Mouse (Mus musculus): ENCODE results near the gene Hoxa3. TPM values are rescaled to one million over a fixed set of nuclear protein-coding genes. Genes with fewer than 3 reads are reported as not detected.

Hoxa3 gene
- polyA plus RNA-seq, 1 experiment from 2014 or later, result 0.52 TPM

DNA sequence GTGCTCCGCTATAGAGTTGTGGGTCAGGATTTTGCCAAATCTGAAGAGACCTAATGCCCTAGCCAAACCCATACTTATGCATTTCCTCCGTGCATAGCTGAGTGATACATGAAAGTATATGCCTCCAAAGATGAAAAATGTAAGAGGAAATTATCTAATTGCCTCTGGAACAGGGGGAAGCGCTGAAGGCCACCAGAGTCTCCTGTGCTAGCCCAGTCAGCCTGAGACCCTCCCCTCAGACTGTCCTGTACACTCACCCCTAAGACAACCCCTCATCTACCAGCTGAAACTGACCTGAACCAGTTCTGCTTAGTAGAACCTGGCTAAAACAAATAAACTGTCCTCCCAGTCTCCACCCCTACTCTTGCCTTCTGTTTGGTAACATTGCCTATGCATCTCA is 32.4 kb downstream of the Hoxa3 start:
- H3K9ac ChIP-seq, result no peak overlapping the region
- peaks cover 100% of the 10 kb centered on the region for H3K27me3 ChIP-seq
- WGBS, result 2% methylated on average over 3 of the region's 3 CpGs
- ATAC-seq (ENCODE audit: insufficient number of reproducible peaks, insufficient read depth, low FRiP score, low TSS enrichment, low read depth), result no peak
- no peaks in the 10 kb centered on the region for H3K36me3 ChIP-seq
- H3K27ac ChIP-seq, result no peak overlapping the region
- H3K4me1 ChIP-seq, result no peaks in the 10 kb centered on the region
- no peaks in the 10 kb centered on the region for H3K9me3 ChIP-seq
- H3K4me2 ChIP-seq, result no peak overlapping the region
- no peak overlapping the region for H3K4me3 ChIP-seq

DNA sequence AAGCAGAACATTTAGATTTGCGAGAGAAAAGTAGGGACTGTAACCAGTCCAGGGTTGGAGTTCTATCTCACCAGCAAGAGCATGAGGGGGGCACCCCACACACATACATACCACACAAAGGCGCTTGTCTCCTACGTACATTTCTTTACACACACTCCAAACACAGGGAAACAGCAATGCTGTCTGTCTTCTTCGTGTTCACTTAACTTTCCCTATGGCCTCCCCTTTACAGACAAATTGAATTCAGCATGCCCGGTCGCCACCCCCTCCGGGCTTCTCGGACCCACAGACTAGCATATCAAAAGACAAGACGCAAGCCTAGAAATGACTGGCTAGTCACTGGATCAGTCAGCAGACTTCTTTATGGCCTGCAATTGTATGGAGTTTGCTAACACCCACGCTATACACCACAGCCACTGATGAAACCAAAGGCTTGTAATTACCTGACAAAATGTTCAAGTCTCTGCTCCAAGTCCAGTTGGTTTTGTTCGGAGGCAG is 32.9 kb downstream of the Hoxa3 start:
- peaks cover 100% of the 10 kb centered on the region for H3K27me3 ChIP-seq

DNA sequence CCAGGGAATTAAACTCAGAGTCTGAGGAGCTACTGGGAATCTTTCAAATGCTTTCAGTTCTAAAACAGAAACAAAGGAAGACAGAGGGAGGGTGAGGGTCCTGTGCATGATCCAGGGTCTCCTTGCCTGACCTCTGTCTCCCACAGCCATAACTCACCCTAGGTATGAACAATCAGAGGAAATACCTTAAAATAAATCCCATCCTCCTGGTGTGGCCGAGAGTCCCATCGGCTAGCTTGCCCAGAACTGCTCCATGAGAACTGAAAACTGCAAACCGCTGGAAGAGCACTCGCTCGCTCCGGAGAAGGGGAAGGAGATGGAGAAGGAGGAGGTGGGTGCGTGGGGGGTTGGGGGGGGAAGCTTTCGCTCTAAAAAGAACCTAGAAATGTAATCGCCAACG is 33.4 kb downstream of the Hoxa3 start:
- H3K27me3 ChIP-seq, result peaks cover 100% of the 10 kb centered on the region
- no peaks in the 10 kb centered on the region for H3K4me1 ChIP-seq
- H3K9me3 ChIP-seq, result no peaks in the 10 kb centered on the region
- H3K4me3 ChIP-seq, result no peak overlapping the region
- no peak overlapping the region for H3K9ac ChIP-seq
- H3K4me2 ChIP-seq, result no peak overlapping the region
- no peaks in the 10 kb centered on the region for H3K36me3 ChIP-seq
- no peak for ATAC-seq (ENCODE audit: insufficient number of reproducible peaks, insufficient read depth, low FRiP score, low TSS enrichment, low read depth)
- WGBS, result 2% methylated on average over 10 of the region's 10 CpGs
- H3K27ac ChIP-seq, result no peak overlapping the region

More for the DNA sequence above, 32.9 kb downstream of the Hoxa3 start:
- Histone ChIP-seq H3K36me3 (no peaks in the 10 kb centered on the region), H3K4me1 (no peaks in the 10 kb centered on the region), H3K4me3 (no peak overlapping the region), H3K4me2 (no peak overlapping the region), H3K9ac (no peak overlapping the region), H3K27ac (no peak overlapping the region), H3K9me3 (no peaks in the 10 kb centered on the region)
- ATAC-seq (ENCODE audit: insufficient number of reproducible peaks, insufficient read depth, low FRiP score, low TSS enrichment, low read depth), result no peak
- 1% methylated on average over 11 of the region's 11 CpGs for WGBS

DNA sequence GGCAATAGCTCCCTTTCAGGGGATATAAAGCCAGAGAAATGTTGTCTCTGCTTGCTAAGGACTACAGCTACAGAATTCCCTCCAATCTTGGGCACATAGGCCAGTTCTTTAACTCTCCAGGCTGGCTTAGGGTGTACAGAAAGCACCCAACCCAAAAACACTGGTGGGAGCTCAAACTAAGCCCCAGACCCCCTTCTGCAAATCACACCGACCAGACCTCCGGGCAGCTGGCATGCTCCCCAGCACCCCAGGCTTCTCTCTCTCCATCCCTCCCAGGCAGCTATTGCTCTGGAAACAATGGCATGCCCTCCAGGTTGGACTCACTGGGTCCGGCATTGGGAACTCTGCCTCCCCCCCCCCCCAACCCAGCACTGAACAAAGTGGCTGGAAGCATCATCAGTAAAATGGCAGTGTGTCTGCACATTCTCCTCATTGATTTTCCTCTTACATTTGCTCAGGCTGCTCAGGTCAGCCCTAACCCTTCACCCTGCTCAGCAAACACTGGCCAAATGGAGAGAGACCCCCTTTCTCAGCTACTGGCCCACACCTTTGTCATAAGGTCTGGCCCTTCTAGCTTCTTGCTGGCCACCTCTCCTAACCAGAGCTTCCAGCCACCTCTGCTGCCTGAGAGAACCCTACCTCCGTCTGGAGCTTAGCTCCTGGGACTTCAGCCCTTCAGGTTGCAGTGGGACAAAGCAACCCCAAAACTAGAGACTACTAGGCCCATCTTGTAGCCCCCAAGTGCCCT is 34.0 kb downstream of the Hoxa3 start:
- Histone ChIP-seq H3K9me3 (no peaks in the 10 kb centered on the region), H3K27ac (no peak overlapping the region), H3K27me3 (peaks cover 99% of the 10 kb centered on the region), H3K9ac (no peak overlapping the region), H3K36me3 (no peaks in the 10 kb centered on the region), H3K4me1 (no peaks in the 10 kb centered on the region), H3K4me2 (no peak overlapping the region), H3K4me3 (no peak overlapping the region)
- WGBS, result 0% methylated on average over 4 of the region's 4 CpGs
- ATAC-seq (ENCODE audit: insufficient number of reproducible peaks, insufficient read depth, low FRiP score, low TSS enrichment, low read depth), result no peak

DNA sequence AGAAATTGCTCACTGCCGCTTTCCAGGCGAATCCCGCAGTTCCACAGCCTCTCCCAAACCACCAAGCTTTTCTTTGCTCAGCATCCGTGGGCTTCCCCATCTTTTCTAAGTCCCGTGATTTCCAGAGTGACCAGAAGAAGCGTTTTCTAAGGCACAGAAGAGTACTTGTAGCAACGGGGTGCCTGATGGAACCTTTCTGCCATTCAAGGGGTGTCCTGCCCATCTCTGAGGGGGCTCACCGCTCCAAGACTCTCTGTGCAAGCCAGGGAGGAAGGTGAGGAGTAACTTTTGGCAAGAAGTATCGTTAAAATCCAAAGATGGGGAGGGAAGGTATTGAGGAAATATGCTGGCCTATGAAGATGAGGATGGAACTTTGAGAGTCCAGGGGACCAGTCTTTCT is 35.3 kb downstream of the Hoxa3 start:
- no peak overlapping the region for H3K27ac ChIP-seq
- ATAC-seq (ENCODE audit: insufficient number of reproducible peaks, insufficient read depth, low FRiP score, low TSS enrichment, low read depth), result no peak
- 1% methylated on average over 9 of the region's 9 CpGs for WGBS
- H3K4me1 ChIP-seq, result peaks cover 1% of the 10 kb centered on the region; the same call in 1 of the 2 replicates
- H3K9ac ChIP-seq, result no peak overlapping the region
- no peaks in the 10 kb centered on the region for H3K36me3 ChIP-seq
- H3K4me2 ChIP-seq, result no peak overlapping the region
- no peak overlapping the region for H3K4me3 ChIP-seq
- peaks cover 99% of the 10 kb centered on the region for H3K27me3 ChIP-seq
- no peaks in the 10 kb centered on the region for H3K9me3 ChIP-seq

DNA sequence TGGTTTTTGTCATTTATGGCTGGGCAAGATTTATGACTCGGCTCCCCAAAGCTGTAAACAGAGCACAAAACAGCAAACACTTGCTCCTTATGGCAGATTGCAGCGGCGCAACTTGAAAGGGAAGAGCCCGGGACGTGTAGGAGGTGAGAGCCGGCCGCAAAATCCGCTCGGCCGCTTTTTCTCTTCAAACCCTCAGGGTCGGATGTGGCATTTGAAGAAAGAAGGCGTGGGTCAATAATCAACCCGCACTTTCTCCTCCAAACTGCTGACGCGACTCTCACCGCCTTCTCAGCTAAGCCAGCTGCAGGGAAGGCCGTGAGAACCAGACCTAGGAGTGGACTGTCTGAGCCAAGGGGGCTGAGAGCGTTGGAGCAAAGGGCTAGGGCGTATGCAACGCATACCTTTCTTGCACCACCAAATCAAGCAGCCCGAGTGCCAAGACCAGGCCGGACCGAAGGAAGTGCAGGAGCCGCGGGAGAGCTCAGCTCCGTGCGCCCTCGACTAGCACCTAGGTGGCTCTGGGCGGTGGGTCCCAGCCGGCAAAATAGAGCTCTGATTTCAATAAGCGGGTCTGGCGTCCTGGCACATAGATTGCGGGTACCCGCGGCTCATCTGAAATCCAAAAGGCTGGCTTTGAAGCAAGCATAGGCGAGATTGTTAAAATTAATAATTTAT is 35.9 kb downstream of the Hoxa3 start, which contains the start of gene 5730596B20Rik:
TSS of gene 5730596B20Rik (plus strand) at position 438 of the 675 bp plus-strand sequence.
- H3K4me1 ChIP-seq, result peaks cover 7% of the 10 kb centered on the region
- no peak within 1 kb of the TSS for H3K9ac ChIP-seq

DNA sequence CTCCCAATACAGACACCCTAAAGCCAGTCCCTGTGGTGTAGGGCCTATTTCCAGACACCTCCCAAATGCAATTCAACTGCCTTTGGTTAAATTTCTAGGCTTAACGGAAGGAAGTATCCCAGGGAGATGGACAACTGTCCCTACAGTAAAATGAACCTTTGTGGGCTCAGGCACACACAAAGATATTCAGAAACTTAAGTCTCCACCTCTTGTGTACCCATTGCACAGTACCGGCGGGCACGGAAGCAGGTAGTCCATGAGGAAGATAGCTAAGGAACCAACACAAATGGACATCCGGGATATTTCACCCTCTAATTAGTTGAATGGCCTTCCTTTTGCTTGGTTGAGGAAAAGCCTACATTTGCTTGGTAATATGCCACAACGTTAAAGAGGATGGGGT is 36.7 kb downstream of the Hoxa3 start:
- no peak overlapping the region for H3K4me2 ChIP-seq
- H3K4me3 ChIP-seq, result no peak overlapping the region
- H3K9ac ChIP-seq, result no peak overlapping the region
- H3K36me3 ChIP-seq, result no peaks in the 10 kb centered on the region
- no peak overlapping the region for H3K27ac ChIP-seq
- 0% methylated on average over 6 of the region's 6 CpGs for WGBS
- no peaks in the 10 kb centered on the region for H3K9me3 ChIP-seq
- peaks cover 7% of the 10 kb centered on the region for H3K4me1 ChIP-seq
- no peak for ATAC-seq (ENCODE audit: insufficient number of reproducible peaks, insufficient read depth, low FRiP score, low TSS enrichment, low read depth)
- peaks cover 99% of the 10 kb centered on the region for H3K27me3 ChIP-seq

More for the DNA sequence above, 35.9 kb downstream of the Hoxa3 start, which contains the start of gene 5730596B20Rik:
- H3K36me3 ChIP-seq, result no peaks in the 10 kb centered on the region
- under 1% methylated on average over 36 of the region's 36 CpGs for WGBS
- no peaks in the 10 kb centered on the region for H3K9me3 ChIP-seq
- no peak within 1 kb of the TSS for H3K4me2 ChIP-seq
- ATAC-seq (ENCODE audit: insufficient number of reproducible peaks, insufficient read depth, low FRiP score, low TSS enrichment, low read depth), result no peak
- peaks cover 99% of the 10 kb centered on the region for H3K27me3 ChIP-seq
- no peak within 1 kb of the TSS for H3K27ac ChIP-seq
- no peak within 1 kb of the TSS for H3K4me3 ChIP-seq

DNA sequence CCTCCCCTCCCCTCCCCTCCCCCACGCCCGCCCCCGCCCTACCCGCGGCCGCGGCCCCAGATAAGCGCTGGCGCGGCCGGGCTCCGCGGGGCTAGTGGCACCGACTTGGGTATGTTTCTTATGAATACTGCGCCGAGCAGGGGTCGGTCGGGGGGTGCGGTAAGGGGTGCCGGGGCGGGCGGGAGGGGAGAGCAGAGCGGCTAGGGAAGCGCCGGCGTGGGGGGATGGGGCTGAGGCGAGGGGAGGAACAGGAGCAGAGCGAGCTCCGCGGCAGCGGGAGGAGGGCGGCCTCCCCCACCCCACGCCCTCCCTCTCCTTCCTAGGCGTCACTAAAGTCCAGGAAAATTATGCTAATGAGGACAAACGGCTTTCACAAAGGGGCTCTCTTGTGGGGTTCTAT is 37.3 kb downstream of the Hoxa3 start:
- Histone ChIP-seq H3K4me2 (no peak overlapping the region), H3K27me3 (peaks cover 99% of the 10 kb centered on the region), H3K36me3 (no peaks in the 10 kb centered on the region), H3K9ac (no peak overlapping the region), H3K4me3 (peak overlapping the region; percentile 11; the same call in 1 of the 2 replicates), H3K4me1 (peaks cover 7% of the 10 kb centered on the region), H3K27ac (no peak overlapping the region), H3K9me3 (no peaks in the 10 kb centered on the region)
- 0% methylated on average over 24 of the region's 35 CpGs for WGBS
- no peak for ATAC-seq (ENCODE audit: insufficient number of reproducible peaks, insufficient read depth, low FRiP score, low TSS enrichment, low read depth)

DNA sequence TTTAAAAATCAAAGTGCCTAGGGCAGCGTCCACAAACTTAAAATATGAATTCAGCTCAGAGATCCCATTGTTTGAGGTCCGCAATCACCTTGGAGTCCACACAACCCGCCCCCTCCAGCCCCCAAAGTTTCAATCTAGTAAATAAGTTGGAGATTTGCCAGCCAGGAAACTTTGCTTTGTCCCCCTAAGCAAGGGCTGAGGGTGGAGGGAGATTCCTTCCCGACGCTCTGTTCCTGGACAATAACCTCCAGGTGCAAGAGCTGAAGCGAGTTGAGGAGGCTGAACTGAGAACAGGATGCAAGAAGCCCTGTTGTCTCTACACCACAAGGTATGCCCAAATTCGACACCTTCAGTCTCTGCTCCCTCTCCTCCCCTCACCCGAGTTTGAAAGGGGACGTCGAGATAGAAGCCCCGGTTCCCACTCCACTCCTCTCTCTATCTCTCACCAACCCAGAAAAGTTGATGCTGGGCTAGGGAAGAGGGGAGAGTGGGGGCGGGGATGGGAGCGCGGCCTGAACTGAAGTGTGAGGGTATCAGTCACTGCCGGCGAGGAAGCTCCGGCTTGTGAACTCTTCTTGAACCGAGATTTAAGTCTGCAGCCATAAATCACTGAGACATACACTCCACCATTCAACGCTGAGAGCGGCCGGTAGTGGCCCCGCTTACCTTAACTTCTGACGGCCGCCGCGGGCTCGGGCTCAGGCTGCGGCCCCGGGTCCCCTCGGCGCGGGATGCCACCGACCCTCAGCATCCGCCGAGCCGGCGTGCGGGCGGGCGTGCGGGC is 38.0 kb downstream of the Hoxa3 start:
- H3K27me3 ChIP-seq, result peaks cover 99% of the 10 kb centered on the region
- under 1% methylated on average over 40 of the region's 41 CpGs for WGBS
- no peak for ATAC-seq (ENCODE audit: insufficient number of reproducible peaks, insufficient read depth, low FRiP score, low TSS enrichment, low read depth)
- no peak overlapping the region for H3K9ac ChIP-seq
- peaks cover 10% of the 10 kb centered on the region for H3K4me1 ChIP-seq
- peak overlapping the region; percentile 11; the same call in 1 of the 2 replicates for H3K4me3 ChIP-seq
- H3K36me3 ChIP-seq, result no peaks in the 10 kb centered on the region
- H3K4me2 ChIP-seq, result no peak overlapping the region
- H3K9me3 ChIP-seq, result no peaks in the 10 kb centered on the region
- no peak overlapping the region for H3K27ac ChIP-seq

DNA sequence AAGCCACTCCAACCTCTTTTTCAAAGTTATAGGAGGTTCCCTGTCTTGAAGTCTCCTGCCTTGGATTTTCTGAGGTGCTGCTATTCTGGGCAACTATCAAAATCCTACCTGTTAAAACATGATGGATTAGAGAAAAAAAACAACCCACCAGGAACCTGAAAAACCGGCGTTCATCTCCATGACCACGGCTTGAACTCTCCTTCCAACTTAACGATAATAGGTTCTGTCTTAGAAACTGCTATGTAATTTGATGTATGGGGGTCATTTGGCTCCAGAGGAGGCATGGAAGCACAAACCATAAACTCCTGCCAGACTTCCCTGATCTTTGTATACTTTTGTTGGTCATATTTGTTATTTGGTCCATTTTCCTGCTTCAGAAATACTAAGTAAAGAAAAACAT is 39.5 kb downstream of the Hoxa3 start:
- WGBS, result 2% methylated on average over 4 of the region's 4 CpGs
- no peak for ATAC-seq (ENCODE audit: insufficient number of reproducible peaks, insufficient read depth, low FRiP score, low TSS enrichment, low read depth)
- H3K4me1 ChIP-seq, result peaks cover 12% of the 10 kb centered on the region
- no peak overlapping the region for H3K4me2 ChIP-seq
- no peak overlapping the region for H3K4me3 ChIP-seq
- no peaks in the 10 kb centered on the region for H3K9me3 ChIP-seq
- peaks cover 99% of the 10 kb centered on the region for H3K27me3 ChIP-seq
- no peaks in the 10 kb centered on the region for H3K36me3 ChIP-seq
- H3K9ac ChIP-seq, result no peak overlapping the region
- H3K27ac ChIP-seq, result no peak overlapping the region

DNA sequence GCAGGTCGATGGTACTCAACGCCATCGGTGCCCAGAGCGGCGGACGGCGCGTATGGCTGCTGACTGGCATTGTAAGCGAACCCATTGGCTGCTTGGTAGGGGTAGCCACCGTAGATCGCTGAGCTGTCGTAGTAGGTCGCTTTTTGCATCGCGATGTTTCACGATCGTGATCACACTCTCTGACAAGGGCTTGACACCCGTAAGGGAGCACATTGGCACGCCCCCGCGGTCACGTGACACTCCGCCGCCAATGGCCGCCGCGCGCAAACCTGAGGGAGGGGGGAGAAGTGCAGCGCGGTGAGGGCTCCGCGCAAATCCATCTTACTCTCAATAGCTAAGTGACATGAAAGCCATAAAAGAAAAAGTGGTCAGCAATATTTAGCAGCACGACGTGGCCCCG is 40.6 kb downstream of the Hoxa3 start:
- no peaks in the 10 kb centered on the region for H3K36me3 ChIP-seq
- no peak overlapping the region for H3K27ac ChIP-seq
- peaks cover 13% of the 10 kb centered on the region for H3K4me1 ChIP-seq
- no peak overlapping the region for H3K9ac ChIP-seq
- H3K4me2 ChIP-seq, result peak overlapping the region; percentile 48
- no peaks in the 10 kb centered on the region for H3K9me3 ChIP-seq
- WGBS, result under 1% methylated on average over 35 of the region's 35 CpGs
- peak overlapping the region; percentile 23 for H3K4me3 ChIP-seq
- no peak for ATAC-seq (ENCODE audit: insufficient number of reproducible peaks, insufficient read depth, low FRiP score, low TSS enrichment, low read depth)
- H3K27me3 ChIP-seq, result peaks cover 99% of the 10 kb centered on the region
